Mouse (Mus musculus): ENCODE data around the gene Snrpa. TPM values are rescaled to one million over a fixed set of nuclear protein-coding genes. Genes with fewer than 3 reads are reported as not detected.

The Snrpa gene
- total RNA-seq, 2 experiments from 2014 or later = 46.9 to 52.7 TPM

GRCm38 (mm10) chr7:27203730-27204449, 7.8 kb upstream of the Snrpa start:
- no peak for DNase-seq
- intact Hi-C loops (cut with DNase I) = no loop called here

GRCm38 (mm10) chr7:27198779-27199178, 2.7 kb upstream of the Snrpa start:
- intact Hi-C loops (cut with DNase I) = no loop called here
- no peak for DNase-seq

- intact Hi-C loops (cut with DNase I) = no loop called here
- DNase-seq = no peak
Measured at GRCm38 (mm10) chr7:27198355-27198754, 2.3 kb upstream of the Snrpa start.

GRCm38 (mm10) chr7:27197634-27198033, 1.6 kb upstream of the Snrpa start:
- intact Hi-C loops (cut with DNase I) = no loop called here
- DNase-seq = peak; percentile 15 to 16

GRCm38 (mm10) chr7:27197136-27197535, 1.1 kb upstream of the Snrpa start:
- intact Hi-C loops (cut with DNase I) = no loop called here
- no peak for DNase-seq

GRCm38 (mm10) chr7:27193731-27194130, 2.3 kb downstream of the Snrpa start:
- intact Hi-C loops (cut with DNase I) = loop anchor here (2.0 kb wide), 1 partner anchor 13 kb away; the partner anchor contains the start of genes Gm21983 and Mia
- DNase-seq = no peak

- no peak for DNase-seq
- intact Hi-C loops (cut with DNase I) = no loop called here
Measured at GRCm38 (mm10) chr7:27192434-27192833, 3.6 kb downstream of the Snrpa start.

- intact Hi-C loops (cut with DNase I) = no loop called here
- DNase-seq = no peak
Measured at GRCm38 (mm10) chr7:27189271-27189931, 6.7 kb downstream of the Snrpa start.

- DNase-seq = no peak
- intact Hi-C loops (cut with DNase I) = no loop called here
Measured at GRCm38 (mm10) chr7:27185986-27186385, 10.1 kb downstream of the Snrpa start.

- no peak for DNase-seq
- intact Hi-C loops (cut with DNase I) = no loop called here
Measured at GRCm38 (mm10) chr7:27184964-27185363, 11.1 kb downstream of the Snrpa start.

- intact Hi-C loops (cut with DNase I) = no loop called here
- DNase-seq = no peak
Measured at GRCm38 (mm10) chr7:27182498-27182897, 13.6 kb downstream of the Snrpa start.

GRCm38 (mm10) chr7:27180837-27181695, 15.0 kb downstream of the Snrpa start, which contains the start of the genes Gm21983 and Mia:
Gene Gm21983 (minus strand): TSS chr7:27181086.
Gene Mia (minus strand): TSS chr7:27181157.
- intact Hi-C loops (cut with DNase I) = loop anchor here (2.0 kb wide), 1 partner anchor 14 kb away; the partner anchor contains the start of gene BC024978

GRCm38 (mm10) chr7:27180036-27180435, 16.0 kb downstream of the Snrpa start:
- intact Hi-C loops (cut with DNase I) = loop anchor here (2.0 kb wide), 1 partner anchor 15 kb away; the partner anchor contains the start of gene BC024978
- DNase-seq = peak; percentile 68 to 72

More at GRCm38 (mm10) chr7:27180837-27181695, 15.0 kb downstream of the Snrpa start, which contains the start of the genes Gm21983 and Mia:
- DNase-seq = no peak

GRCm38 (mm10) chr7:27179217-27179918, 16.7 kb downstream of the Snrpa start:
- intact Hi-C loops (cut with DNase I) = no loop called here
- no peak for DNase-seq

- intact Hi-C loops (cut with DNase I) = no loop called here
- peak; percentile 99 to 100 for DNase-seq
Measured at GRCm38 (mm10) chr7:27178324-27179216, 17.5 kb downstream of the Snrpa start, which contains the start of gene Rab4b. Gene Rab4b (minus strand): TSS chr7:27178896.

- intact Hi-C loops (cut with DNase I) = no loop called here
- no peak for DNase-seq
Measured at GRCm38 (mm10) chr7:27177942-27178323, 18.1 kb downstream of the Snrpa start.

- intact Hi-C loops (cut with DNase I) = no loop called here
- no peak for DNase-seq
Measured at GRCm38 (mm10) chr7:27174896-27175295, 21.2 kb downstream of the Snrpa start.

- DNase-seq = no peak
- intact Hi-C loops (cut with DNase I) = no loop called here
Measured at GRCm38 (mm10) chr7:27174496-27174895, 21.6 kb downstream of the Snrpa start.

- intact Hi-C loops (cut with DNase I) = no loop called here
Measured at GRCm38 (mm10) chr7:27170981-27171380, 25.1 kb downstream of the Snrpa start.

More at GRCm38 (mm10) chr7:27170981-27171380, 25.1 kb downstream of the Snrpa start:
- DNase-seq = no peak

All from heart, postnatal 10 days (tissue).